Mouse (Mus musculus) left cerebral cortex, postnatal 14 days (tissue): Measurements from ENCODE around the gene Zfpl1. TPM values are rescaled to one million over a fixed set of nuclear protein-coding genes. Genes with fewer than 3 reads are reported as not detected.
"Not testable (repeated sequence)": the region's sequence is repeated elsewhere in the genome, so short reads cannot be mapped to it uniquely, and the experiment has no call there.

Source experiments
- DNase-seq, 2 experiments: peaks; one replicate each; pipeline ENCODE4 v3.0.0; 2021 to 2022; ENCODE audit warnings: low spot score in 2 of 2, mixed read lengths in 1 of 2
- intact Hi-C: fragments of 180-260 bp; cut with DNase I; formaldehyde crosslinking; loops from one replicate; pipeline ENCODE4 v1.15.1; 2025
- long read RNA-seq, 2 experiments: library from polyadenylated mRNA; stranded (forward); transcript quantifications; one replicate each; pipeline ENCODE4 v2.0.0; 2021
- total RNA-seq, 2 experiments: library from RNA; stranded (reverse); gene quantifications; 2 replicates each; pipeline ENCODE4 v1.2.3; 2021

The Zfpl1 gene
- 10 to 100 TPM; 32.8 to 35.0 TPM for total RNA-seq
- long read RNA-seq, experiment 1, transcript Zfpl1-208 (8 exons, 922 nt), result major isoform, 25 of 48 reads
- long read RNA-seq, experiment 1, transcript Zfpl1-201 (8 exons, 1,287 nt), result minor isoform, 8 of 48 reads
- long read RNA-seq, experiment 1, partial matches to known transcripts, result 12 of 48 reads
- long read RNA-seq, experiment 1, other reads (novel, unspliced or antisense), result 3 of 48 reads
- long read RNA-seq, experiment 2, transcript Zfpl1-201 (8 exons, 1,287 nt), result minor isoform, 7 of 49 reads
- long read RNA-seq, experiment 2, transcript Zfpl1-208 (8 exons, 922 nt), result major isoform, 25 of 49 reads
- long read RNA-seq, experiment 2, partial matches to known transcripts, result 11 of 49 reads
- long read RNA-seq, experiment 2, other reads (novel, unspliced or antisense), result 4 of 49 reads

DNA sequence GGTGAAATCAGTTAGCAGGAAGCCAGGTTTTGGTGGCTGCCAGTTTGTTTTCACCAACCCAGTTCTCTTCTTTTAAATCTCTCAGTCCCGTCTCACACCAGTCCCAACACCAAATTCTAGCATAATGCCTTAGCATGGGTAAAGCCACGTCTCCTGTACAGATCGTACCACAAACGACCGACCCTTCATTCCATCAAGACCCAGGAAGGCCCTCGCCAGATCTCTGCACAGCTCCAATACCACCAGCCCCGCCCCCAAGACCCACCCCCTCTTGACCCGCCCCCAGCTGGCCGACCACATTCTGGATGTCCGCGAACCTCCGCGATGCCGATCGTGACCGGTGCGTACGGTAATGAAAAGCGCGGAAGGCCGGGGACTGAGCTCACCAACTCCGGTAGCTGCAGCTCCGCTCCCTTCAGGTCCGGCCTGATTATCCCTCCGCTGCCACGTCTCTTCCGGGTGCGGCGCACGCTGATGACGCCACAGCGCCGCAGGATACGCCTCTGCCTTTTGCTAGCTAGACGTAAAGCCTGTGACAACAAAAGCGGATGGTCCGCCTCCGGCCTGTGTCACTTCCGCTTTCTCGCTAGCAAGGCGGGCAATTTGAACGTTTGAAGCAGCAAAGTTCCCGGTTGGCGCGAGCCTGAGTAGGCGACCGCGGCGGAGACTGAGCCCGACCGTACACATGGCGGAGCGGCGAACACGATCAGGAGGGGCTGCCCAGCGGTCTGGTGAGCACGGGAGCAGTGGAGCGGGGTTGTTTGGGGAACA, at the start of gene Zfpl1, which contains the start of gene Cdca5:
Zfpl1 (minus strand) TSS at position 479 of the 771 bp plus-strand sequence.
Cdca5 (plus strand) TSS at position 506 of the 771 bp plus-strand sequence.
- peak; percentile 98 for DNase-seq
- intact Hi-C loops, result loop anchor here (2.0 to 10.0 kb wide), 2 partner anchors 34 to 250 kb away; partner anchors contain the start of genes Men1 and Sac3d1

DNA sequence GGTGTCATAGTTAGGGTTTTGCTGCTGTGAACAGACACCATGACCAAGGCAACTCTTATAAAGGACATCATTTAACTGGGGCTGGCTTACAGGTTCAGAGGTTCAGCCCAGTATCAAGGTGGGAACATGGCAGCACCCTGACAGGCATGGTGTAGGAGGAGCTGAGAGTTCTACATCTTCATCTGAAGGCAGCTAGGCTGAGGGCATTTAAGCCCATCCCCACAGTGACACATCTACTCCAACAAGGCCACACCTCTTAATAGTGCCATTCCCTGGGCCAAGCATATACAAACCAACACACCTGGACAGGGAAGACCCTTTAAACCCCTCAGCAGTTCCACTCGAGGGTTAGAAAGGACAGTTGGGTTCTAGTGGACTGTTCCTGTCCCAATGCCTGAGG, 48.4 kb upstream of the Zfpl1 start:
- intact Hi-C loops, DNase-seq: not testable (repeated sequence)

DNA sequence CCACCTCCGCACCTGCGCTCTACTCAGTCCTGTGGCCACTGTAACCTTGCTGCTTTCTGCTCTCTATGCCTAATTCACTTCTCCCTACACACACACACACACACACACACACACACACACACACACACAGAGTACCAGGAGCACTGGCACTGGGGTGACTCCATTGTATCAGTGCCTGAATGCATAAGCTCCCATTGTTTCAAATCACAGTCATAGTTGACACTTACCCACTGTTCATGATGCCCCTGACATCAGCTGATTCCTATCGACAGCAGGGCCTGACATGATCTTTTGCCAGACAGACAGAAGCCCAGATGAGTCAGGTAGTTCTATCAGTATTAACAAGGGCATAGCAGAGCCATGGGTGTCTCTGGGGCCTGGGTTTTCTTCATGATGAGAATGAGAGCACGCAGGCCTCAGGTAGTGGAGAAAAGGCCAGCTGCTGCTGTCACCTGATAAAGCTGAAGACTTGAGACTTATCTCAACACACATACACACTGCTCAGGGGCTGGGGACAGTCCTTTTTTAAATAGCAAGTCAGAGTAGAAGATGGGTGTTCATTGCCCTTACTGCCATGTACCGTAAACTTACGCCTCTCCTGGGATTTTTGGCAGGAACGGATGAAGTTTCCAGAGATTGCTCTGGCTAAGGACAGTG, 47.5 kb upstream of the Zfpl1 start:
- intact Hi-C loops, result no loop called here
- no peak for DNase-seq

DNA sequence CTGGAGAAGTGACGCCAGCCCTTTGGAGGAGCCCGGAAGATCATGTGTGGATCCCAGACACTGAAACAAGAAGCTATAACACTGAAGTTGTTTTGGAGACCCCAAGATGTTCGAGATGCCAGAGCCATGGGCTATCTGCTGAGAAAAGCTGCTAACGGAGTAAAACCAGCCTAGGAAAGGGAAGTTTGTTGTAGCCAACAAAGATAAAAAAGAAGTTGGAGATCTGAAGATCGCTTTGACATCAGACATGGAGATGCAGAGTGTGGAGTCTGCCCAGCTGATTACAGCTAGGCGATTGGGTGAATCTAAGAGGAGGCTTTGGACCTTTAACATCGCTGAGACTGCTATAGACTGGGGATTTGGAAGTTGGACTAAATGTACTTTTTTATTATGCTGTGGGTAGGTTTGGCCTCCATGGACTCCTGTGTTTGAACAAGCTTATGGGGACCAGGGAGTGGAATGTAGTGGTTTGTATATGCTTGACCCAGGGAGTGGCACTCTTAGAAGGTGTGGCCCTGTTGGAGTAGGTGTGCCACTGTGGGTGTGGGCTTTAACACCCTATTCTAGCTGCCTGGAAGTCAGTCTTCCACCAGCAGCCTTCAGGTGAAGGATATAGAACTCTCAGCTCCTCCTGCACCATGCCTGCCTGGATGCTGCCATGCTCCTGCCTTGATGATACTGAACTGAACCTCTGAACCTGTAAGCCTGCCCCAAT, 45.8 kb upstream of the Zfpl1 start:
- DNase-seq, intact Hi-C loops: not testable (repeated sequence)

DNA sequence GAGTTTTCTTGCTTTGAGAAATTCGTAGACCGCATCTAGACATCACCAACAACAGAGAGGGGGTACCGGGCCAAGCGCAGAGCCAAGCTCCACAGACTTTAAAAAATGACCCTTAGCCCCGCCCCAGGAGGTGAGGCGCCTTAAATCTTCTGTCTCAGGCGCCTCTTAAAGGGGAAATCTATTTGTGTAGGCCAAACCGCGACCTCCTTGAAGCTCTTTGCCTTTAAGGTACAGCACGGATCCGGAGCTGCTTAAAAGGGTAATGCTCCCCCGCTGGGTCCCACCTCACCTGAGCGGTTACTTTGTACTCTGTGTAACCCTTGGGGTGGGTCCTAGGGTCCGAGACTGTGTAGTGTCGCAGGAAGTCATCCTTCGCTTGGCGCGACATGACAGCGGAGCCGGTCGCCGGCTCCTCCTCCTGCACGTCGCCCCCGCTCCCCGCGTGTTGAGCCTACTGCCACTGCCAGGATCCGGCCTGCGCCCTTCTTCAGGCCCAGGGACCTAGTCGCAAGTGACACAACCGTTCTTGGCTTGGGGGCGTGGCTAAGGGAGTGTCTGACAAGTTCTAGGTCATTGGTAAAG, 43.1 kb upstream of the Zfpl1 start, which contains the start of gene Snx15:
Snx15 (minus strand) TSS at position 545 of the 582 bp plus-strand sequence.
- peak; percentile 93 to 97 for DNase-seq
- intact Hi-C loops, result loop anchor here (5.0 kb wide), 1 partner anchor 109 kb away; the partner anchor contains the start of gene Ppp2r5b

DNA sequence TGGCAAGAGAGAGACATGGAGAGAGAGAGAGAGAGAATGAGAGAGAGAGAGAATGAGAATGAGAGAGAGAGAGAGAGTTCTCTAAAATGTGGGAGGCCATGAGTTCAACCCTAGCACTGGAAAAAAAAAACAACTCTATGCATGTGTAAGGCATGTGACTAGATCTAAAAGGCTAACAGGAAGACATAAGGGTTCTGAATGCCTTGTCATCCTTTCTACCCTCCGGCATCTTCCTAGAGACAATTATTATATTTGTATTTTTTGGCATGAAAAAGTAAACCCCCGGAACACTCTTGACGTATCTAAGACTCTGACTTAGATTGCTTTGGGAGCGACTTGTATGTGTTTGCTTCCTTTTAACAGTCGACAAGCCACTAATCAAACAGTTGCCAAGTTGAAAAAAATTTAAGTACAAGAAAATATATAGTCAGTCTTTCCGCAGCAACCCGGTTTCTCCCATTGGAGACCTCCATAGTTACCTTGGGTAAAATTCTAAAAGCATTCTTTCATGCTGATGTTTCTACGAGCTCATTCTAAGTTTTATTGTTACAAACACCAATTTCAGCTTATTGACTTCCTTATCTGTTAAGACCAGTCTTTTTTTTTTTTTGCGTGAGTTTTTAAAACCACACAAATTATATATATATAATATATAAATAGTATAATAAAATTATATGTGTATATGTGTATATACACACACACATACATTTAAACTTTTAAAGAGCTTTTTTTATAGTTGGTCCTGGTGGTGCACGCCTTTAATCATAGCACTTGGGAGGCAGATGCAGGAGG, 42.2 kb upstream of the Zfpl1 start:
- no peak for DNase-seq
- intact Hi-C loops, result loop anchor here (5.0 kb wide), 1 partner anchor 110 kb away; the partner anchor contains the start of gene Ppp2r5b

DNA sequence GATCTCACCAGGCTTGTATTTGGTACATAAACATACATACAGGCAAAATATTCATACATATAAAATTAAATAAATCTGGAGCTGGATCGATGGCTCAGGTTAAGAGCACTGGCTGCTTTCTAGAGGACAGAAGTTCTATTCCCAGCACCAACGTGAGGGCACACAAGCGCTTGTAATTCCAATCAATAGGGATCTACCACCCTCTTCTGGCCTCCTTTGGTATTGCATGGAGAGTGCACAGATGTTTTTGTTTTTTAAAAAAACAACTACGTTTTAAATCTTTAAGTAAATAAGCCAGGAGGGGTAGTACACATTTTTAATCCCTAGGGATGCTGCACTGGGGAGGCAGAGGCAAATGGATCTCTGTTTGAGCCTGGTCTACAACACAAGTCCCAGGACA, 41.5 kb upstream of the Zfpl1 start:
- intact Hi-C loops, result loop anchor here (5.0 kb wide), 1 partner anchor 111 kb away; the partner anchor contains the start of gene Ppp2r5b

DNA sequence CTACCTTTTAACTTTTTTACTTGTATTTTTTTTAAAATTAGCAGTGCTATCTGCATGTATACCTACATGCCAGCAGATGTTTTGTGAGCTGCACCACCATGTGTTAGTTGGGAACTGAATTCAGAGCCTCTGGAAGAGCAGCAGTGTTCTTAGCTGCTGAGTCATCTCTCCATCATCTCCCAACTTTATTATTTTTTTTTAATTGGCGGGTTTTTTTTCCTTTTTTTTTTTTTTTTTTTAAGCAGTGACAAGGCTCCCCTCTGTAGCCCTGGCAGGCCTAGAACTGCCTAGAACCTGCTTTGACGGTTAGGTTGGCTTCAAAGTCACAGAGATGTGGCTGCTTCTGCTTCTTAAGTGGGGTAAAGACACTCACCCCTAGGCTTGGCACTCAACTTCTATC, 40.1 kb upstream of the Zfpl1 start:
- no peak for DNase-seq
- intact Hi-C loops, result loop anchor here (5.0 kb wide), 2 partner anchors 58 to 112 kb away; partner anchors contain the start of genes Ppp2r5b and Tm7sf2

More for the DNA sequence above, 41.5 kb upstream of the Zfpl1 start:
- peak; percentile 42 to 43 for DNase-seq

DNA sequence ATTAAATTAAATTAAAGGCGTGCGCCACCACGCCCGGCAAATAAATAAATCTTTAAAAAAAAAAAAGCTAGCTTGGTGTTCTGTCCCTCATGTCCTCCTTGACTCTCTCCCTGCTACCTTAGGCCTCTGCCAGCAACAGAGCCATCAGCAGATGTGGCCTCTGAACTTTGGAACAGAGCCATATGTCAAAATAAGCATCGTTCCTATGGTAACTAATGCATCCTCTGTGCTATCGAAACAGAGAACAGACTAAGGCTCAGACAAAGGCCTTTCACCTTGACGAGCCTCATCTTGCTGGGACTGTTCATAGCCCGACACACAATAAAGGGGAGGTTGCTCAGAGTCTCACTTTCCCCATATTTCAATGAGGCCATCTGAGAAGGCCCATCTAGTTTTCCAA, 38.6 kb upstream of the Zfpl1 start:
- intact Hi-C loops, result loop anchor here (5.0 kb wide), 1 partner anchor 56 kb away; the partner anchor contains the start of gene Tm7sf2
- DNase-seq, result no peak

DNA sequence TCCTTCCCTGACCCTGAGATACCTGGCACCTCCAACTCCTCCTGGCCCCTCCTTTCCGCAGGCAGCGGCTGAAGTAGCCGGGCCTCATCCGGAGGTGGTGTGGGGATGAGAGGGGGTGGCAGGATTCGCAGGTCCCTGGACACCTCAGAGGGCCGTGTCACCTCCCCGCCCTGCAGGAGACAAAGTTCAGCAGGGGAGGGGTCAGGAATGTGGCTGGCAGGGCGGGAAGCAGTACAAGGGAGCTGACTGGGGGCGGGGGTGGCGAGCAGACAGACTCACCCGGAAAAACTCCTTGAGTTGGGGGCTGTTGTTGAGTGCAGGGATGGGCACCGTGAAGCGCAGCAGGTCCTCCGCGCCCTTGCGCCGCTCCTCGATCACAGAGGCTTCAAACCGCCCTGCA, 37.0 kb upstream of the Zfpl1 start:
- intact Hi-C loops, result loop anchor here (5.0 kb wide), 1 partner anchor 54 kb away; the partner anchor contains the start of gene Tm7sf2
- DNase-seq, result no peak

DNA sequence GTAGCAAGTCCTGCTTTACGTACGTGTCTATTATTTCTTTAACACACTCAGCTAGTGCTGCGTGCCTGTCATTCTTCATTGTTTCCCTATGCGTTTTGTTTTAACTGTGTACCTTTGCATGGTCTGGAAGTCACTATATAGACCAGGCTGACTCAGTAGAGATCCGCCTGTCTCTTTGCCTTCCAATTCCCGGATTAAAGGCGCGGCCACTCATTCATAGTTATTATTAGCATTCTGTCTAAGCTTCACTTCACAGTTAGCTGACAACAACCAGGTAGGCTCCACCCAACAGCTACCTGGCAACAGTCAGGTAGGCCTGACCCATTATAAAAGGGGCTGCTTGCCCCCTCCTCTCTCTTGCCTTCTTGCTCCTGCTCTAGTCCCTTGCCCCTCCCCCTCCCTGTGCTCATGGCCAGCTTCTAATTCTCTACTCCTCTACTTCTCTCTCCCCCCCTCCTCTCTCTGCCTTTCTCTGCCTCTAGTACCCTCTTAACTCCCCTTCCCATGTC, 34.0 kb upstream of the Zfpl1 start:
- intact Hi-C loops, result loop anchor here (2.0 kb wide), 1 partner anchor 34 kb away; the partner anchor contains the start of genes Cdca5 and Zfpl1

DNA sequence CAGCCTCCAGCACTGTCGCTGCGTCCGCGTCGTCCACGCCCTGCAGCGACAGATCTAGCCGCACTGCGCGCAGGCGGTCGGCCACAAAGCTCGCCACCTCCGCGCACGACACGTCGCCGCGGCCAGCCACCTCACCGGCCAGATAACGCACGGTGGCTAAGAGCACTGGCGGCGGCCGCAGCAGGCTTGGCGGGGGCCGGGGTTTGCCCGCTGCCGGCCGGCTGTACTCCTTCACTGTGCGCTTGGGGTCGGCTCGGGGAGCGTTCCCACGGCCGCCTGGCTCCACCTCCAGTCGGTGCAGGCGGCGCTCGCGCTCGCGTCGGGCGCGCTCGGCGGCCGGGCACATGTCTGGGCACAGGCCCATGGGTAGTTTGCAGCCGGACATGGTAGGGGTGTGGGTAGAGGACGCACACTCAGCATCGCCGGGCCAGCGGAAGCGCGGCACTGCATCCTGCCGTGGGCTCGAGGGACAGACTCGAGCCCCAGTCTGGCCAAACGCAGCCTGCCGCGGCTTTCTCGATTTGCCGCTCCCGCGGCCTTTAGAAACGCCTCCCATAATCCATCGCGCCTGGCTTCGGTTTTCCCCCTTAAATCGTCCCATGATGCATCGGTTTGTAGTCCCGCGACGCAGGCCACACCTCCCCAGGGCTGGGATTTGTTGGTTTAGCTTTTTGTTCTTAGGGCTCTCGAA, 33.4 kb upstream of the Zfpl1 start, which contains the start of gene Sac3d1:
Sac3d1 (minus strand) TSS at position 665 of the 691 bp plus-strand sequence.
- peak; percentile 91 for DNase-seq
- intact Hi-C loops, result loop anchor here (2.0 kb wide), 1 partner anchor 33 kb away; the partner anchor contains the start of genes Cdca5 and Zfpl1

More for the DNA sequence above, 34.0 kb upstream of the Zfpl1 start:
- no peak for DNase-seq

DNA sequence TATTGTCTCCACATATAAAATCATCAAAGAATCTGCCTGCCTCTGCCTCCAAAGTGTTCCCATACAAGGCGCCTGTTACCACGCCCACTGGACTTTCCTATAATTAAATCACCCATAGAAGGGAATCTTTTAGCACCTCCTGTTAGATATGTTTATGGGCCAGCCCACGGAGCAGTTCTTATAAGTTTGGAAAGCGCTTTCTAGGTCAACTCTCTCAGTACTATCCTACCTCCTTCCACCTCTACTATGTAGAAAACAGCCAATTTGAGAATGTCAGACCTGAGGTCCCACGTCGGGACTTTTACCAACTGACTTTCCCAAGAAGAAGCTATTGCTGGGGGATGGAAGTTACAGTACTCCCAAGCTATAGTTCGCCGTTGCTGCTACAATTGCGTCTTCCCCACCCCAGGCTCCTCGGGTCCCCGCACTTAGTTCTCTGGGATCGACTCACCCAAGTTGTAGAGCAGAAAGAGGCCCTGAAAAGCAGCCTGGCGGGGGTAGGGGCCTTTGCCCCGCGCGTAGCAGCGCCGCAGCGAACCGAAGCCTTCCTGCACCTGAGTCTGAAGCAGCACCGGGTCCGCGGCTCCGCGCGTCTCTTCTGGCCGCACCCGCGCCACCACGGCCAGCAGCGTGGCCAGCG, 32.7 kb upstream of the Zfpl1 start:
- no peak for DNase-seq
- intact Hi-C loops, result no loop called here

DNA sequence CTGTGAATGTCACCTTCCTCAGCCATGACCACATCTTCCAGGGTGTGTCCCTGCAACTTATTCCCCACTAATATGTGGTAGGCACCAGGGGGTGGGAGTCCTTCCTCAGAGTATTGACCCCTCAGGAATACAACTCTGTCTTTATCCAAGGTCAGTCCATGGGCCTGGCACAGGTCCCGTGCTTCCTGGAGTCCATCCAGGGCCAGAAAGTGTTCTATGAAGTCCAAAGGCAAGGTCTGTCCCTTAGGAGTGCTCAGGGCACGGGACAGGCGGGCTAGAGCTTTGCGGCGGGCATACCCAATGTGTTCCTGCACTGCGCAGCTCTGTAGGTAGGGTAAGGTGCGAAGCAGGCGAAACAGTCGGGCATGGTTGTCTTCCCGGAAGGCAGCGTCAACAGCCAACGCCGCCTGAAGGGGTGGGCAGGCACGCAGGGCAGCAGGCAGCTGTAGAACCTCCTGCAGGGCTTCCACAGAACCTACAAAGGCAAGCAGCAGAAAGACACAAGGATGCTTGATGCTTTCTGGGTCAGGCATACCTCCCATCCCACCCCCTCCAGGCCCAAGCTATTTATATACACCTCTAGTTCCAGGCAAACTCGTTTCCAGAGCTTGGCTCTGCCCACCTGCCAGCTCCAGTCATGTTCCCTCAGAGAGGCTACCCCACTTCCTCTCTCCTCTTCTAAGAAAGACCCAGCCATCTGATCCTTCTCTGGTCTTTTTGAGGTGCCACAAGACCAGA, 31.5 kb upstream of the Zfpl1 start:
- intact Hi-C loops, result no loop called here
- DNase-seq, result peak in 1 of 2 experiments; percentile 48

DNA sequence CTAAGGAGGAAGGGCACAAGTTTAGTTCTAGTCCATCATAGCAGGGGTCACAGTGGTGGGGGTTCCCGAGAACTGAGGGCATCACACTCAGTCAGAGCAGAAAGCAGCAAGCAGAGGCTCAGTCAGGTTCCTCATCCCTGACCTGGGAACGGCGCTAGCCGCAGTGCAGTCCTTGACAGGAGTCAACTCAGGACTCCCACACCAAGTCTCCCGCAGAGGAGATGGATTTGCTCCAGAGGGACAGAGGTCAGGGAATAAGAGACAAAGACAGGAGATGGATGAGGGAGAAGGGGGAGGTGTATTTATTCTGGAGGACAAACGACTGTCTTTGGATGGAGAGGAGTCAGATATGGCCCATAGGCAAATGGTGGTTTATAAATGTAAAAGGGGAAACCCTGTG, 28.4 kb upstream of the Zfpl1 start:
- intact Hi-C loops, result no loop called here
- DNase-seq, result no peak
